Mouse (Mus musculus) G1E (cell line): ENCODE results near the gene Zfp184.

Experiments used
- CTCF ChIP-seq: IDR thresholded peaks from 2 replicates; pipeline ENCODE4 v1.5.1; 2012; ENCODE audit warnings: low read depth, low read length, inconsistent platforms, mixed read lengths
- GATA1 ChIP-seq: IDR thresholded peaks from 2 replicates; pipeline ENCODE4 v1.6.1; 2012; ENCODE audit warnings: borderline replicate concordance, low read length, inconsistent platforms, mixed read lengths
- GATA2 ChIP-seq: IDR thresholded peaks from 2 replicates; pipeline ENCODE4 v1.6.1; 2012; ENCODE audit warnings: low read depth, low read length, inconsistent platforms, borderline replicate concordance
- POLR2AphosphoS5 ChIP-seq: IDR thresholded peaks from 2 replicates; pipeline ENCODE4 v1.6.1; 2012; ENCODE audit warnings: low read depth, low read length, inconsistent platforms; ENCODE audit not compliant: insufficient replicate concordance

DNA sequence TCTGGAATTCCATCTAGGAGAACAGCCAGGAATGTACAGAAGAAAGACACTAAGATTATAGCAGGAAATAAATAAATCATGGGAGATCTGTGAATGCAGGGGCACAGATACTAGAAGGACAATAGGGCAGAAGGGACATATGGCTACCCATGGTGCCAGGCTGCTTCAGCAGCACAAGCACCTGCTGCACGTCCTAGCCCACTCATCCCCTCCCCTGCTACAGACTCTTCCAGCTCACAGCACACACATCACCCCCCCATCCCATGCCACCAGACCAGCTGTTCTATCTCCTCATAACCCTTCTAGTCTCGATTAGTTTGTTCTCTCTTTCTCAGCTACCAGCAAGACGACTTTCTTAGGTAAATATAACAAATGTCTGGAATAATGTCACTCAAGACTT is 41.4 kb upstream of the Zfp184 start:
- TF ChIP-seq POLR2AphosphoS5 (no peak), CTCF (no peak), GATA1 (no peak), GATA2 (no peak)
